Mouse (Mus musculus): Measurements from ENCODE around the gene Slc43a2.

DNA sequence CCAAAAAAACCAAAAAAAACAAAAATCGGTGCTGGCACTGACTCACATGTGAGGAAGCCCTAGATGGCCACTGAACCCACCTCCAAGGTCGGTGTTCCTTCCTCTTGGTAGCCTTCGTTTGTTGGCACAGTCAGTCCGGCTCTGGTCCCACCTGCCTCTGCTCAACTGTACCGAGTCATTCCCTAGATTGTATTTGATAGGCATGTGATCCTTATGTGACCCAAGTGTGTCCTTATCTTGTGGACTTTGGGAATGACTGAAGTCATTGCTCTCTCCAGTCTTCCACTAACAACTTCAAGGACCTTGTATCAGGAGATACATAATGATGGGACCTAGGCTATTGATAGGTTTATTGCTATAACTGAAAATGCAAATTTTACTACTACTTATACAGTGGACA is 73.3 kb downstream of the Slc43a2 start:
- TF ChIP-seq CTCF (IDR thresholded peaks at IDR 0.05; ENCODE audit: insufficient read depth, low read depth, low read length), result no peak
- no peak for TF ChIP-seq POLR2A (IDR thresholded peaks at IDR 0.05; ENCODE audit: insufficient read depth, low read depth, low read length)

Data from olfactory bulb, adult 2 months (tissue).